Mouse (Mus musculus) liver, adult (tissue): ENCODE results near the gene Shisa3.

Experiments
- GATA4 ChIP-seq: IDR thresholded peaks from 2 replicates; pipeline ENCODE4 v1.6.1; 2014; ENCODE audit warnings: mild to moderate bottlenecking, low read length; ENCODE audit not compliant: insufficient replicate concordance

Gene Shisa3

GRCm38 (mm10) chr5:67650021-67650420 is 42.3 kb downstream of the Shisa3 start:
- TF ChIP-seq GATA4: no peak

- TF ChIP-seq GATA4: no peak
Observed at GRCm38 (mm10) chr5:67652468-67652867, 44.8 kb downstream of the Shisa3 start.

GRCm38 (mm10) chr5:67653543-67653942 is 45.9 kb downstream of the Shisa3 start:
- no peak for TF ChIP-seq GATA4

- TF ChIP-seq GATA4: no peak
Observed at GRCm38 (mm10) chr5:67654572-67654971, 46.9 kb downstream of the Shisa3 start.

- no peak for TF ChIP-seq GATA4
Observed at GRCm38 (mm10) chr5:67655696-67656519, 48.2 kb downstream of the Shisa3 start.

- no peak for TF ChIP-seq GATA4
Observed at GRCm38 (mm10) chr5:67656821-67657259, 49.2 kb downstream of the Shisa3 start.

- TF ChIP-seq GATA4: no peak
Observed at GRCm38 (mm10) chr5:67659864-67660263, 52.2 kb downstream of the Shisa3 start.

GRCm38 (mm10) chr5:67662715-67663114 is 55.0 kb downstream of the Shisa3 start:
- no peak for TF ChIP-seq GATA4

GRCm38 (mm10) chr5:67669436-67669896 is 61.8 kb downstream of the Shisa3 start:
- no peak for TF ChIP-seq GATA4

- no peak for TF ChIP-seq GATA4
Observed at GRCm38 (mm10) chr5:67670158-67670557, 62.5 kb downstream of the Shisa3 start.

- TF ChIP-seq GATA4: no peak
Observed at GRCm38 (mm10) chr5:67673008-67673407, 65.3 kb downstream of the Shisa3 start.
